Mouse (Mus musculus): ENCODE results near the gene Thbs2. TPM values are rescaled to one million over a fixed set of nuclear protein-coding genes. Genes with fewer than 3 reads are reported as not detected.

Gene Thbs2
- polyA plus RNA-seq, 1 experiment, result 4.4 TPM

DNA sequence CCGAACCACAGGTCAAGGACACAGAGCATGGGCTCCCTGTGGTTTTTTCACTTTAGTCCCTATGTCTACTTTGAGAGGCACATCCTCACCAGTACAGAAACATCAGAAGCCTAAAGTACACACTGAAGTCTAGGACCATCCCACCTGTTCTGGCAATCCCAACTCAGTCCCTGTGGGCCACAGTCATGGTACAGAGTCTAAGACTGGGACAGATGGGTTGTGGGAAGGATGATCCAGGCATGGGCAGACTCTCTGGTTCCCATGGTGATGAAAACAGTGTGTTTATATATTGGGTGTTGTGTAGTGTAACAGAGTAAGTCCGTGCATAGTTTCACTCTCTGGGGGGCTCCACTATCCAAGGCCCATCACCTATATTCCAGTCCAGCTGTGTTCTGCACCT is 11.4 kb upstream of the Thbs2 start:
- peaks cover 3% of the 10 kb centered on the region; the same call in 1 of the 2 replicates for H3K4me1 ChIP-seq (ENCODE audit: control insufficient read depth, insufficient read depth, low read length)
- no peak for TF ChIP-seq POLR2A (IDR thresholded peaks at IDR 0.05; ENCODE audit: borderline replicate concordance, insufficient read depth, low read length)
- H3K4me3 ChIP-seq (replicated peaks; ENCODE audit: insufficient read depth, low read depth, low read length), result no peak overlapping the region
- no peak overlapping the region for H3K27ac ChIP-seq (ENCODE audit: insufficient read depth, low read length)
- H3K27me3 ChIP-seq (ENCODE audit: control insufficient read depth, insufficient read depth, low read length), result no peaks in the 10 kb centered on the region
- 88% methylated on average over 2 of the region's 2 CpGs for WGBS
- DNase-seq, result no peak

DNA sequence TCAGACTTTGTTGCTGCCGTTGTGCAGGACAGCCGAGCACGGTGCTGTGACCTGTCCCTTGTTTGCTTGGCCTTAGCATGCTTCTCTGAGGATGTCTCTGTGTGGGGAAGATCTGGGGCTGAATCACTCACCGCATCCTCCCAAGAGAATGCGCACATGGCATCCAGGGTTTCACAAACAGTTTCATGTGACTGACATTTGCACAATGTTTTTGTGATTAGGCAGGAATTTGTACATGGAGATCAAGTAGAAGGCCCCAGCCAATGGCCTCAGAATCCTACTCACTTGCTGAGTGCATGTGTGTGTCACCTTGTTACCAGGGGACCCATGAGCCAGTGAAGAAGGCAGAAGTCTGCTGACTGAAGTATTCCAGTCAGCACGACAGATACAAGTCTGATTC is 9.7 kb upstream of the Thbs2 start:
- no peak for DNase-seq
- no peak overlapping the region for H3K4me3 ChIP-seq (replicated peaks; ENCODE audit: insufficient read depth, low read depth, low read length)
- H3K4me1 ChIP-seq (ENCODE audit: control insufficient read depth, insufficient read depth, low read length), result peaks cover 3% of the 10 kb centered on the region; the same call in 1 of the 2 replicates
- no peaks in the 10 kb centered on the region for H3K27me3 ChIP-seq (ENCODE audit: control insufficient read depth, insufficient read depth, low read length)
- TF ChIP-seq POLR2A (IDR thresholded peaks at IDR 0.05; ENCODE audit: borderline replicate concordance, insufficient read depth, low read length), result no peak
- TF ChIP-seq CTCF (IDR thresholded peaks at IDR 0.05; ENCODE audit: borderline replicate concordance, insufficient read depth, low read depth, low read length), result no peak
- H3K27ac ChIP-seq (ENCODE audit: insufficient read depth, low read length), result no peak overlapping the region
- 93% methylated on average over 6 of the region's 6 CpGs for WGBS

DNA sequence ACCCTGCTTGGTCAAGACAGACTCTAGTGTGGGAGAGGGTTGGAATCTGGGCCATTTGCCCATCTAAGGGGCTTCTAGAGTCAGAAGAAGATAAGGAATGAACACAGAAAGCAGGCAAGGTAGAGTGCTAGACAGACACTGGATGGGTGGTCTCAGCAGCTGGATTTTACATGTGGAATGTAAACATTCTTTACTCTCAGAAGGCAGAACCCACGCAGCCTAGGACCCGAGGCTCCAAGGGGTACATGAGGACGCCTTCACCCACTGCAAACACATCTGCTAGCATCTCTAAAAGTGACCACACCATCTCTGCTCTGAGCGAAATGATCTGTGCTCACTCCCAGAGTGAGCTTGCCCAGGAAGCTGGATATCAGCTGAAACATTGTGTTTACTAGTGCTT is 9.2 kb upstream of the Thbs2 start:
- peaks cover 3% of the 10 kb centered on the region; the same call in 1 of the 2 replicates for H3K4me1 ChIP-seq (ENCODE audit: control insufficient read depth, insufficient read depth, low read length)
- no peak overlapping the region for H3K4me3 ChIP-seq (replicated peaks; ENCODE audit: insufficient read depth, low read depth, low read length)
- no peak overlapping the region for H3K27ac ChIP-seq (ENCODE audit: insufficient read depth, low read length)
- DNase-seq, result no peak
- WGBS, result 90% methylated on average over 4 of the region's 4 CpGs
- TF ChIP-seq POLR2A (IDR thresholded peaks at IDR 0.05; ENCODE audit: borderline replicate concordance, insufficient read depth, low read length), result no peak
- no peaks in the 10 kb centered on the region for H3K27me3 ChIP-seq (ENCODE audit: control insufficient read depth, insufficient read depth, low read length)

DNA sequence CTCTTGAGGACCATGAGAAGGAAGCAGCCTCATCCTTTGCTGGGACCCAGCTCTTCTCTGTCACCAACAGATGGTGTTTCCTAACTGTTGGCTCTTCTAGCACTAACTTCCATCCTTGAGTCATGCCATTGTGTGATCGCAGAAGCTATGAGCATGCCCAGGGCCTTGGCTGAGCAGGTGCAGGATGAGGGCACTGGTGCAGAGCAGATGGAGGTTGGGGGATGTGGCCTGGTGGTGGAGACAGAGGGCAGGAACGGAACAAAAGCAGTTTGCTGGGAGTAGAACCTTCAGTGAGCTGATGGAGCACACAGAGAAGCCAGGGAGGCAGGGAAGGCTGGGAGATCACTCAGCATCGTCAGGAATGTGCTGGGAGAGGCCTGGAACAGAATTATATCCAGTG is 8.7 kb upstream of the Thbs2 start:
- DNase-seq, result peak in 1 of 2 experiments; percentile 38
- Histone ChIP-seq H3K4me1 (ENCODE audit: control insufficient read depth, insufficient read depth, low read length) (peaks cover 3% of the 10 kb centered on the region; the same call in 1 of the 2 replicates), H3K4me3 (replicated peaks; ENCODE audit: insufficient read depth, low read depth, low read length) (no peak overlapping the region), H3K27me3 (ENCODE audit: control insufficient read depth, insufficient read depth, low read length) (no peaks in the 10 kb centered on the region), H3K27ac (ENCODE audit: insufficient read depth, low read length) (no peak overlapping the region)
- WGBS, result 11% methylated on average over 3 of the region's 3 CpGs
- TF ChIP-seq POLR2A (IDR thresholded peaks at IDR 0.05; ENCODE audit: borderline replicate concordance, insufficient read depth, low read length), result no peak

DNA sequence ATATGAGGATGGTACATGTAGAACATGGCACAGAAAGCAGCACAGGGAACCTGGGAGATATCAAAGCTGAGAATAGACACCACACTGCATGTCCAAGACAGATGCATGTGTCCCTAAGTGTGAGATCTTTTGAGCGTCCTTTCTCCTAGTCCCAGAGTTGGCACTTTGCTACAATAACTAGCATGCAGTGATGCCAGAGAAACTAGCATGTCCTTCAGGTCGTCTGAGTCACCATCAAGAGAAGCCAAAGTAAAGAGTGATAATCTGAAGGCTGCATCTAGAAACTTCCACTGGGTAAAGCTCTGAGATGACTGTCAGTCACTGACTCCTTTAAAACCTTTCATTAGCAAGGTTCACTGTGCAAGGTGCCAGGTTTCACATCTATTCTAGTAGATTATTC is 7.9 kb upstream of the Thbs2 start:
- Histone ChIP-seq H3K27me3 (ENCODE audit: control insufficient read depth, insufficient read depth, low read length) (no peaks in the 10 kb centered on the region), H3K4me1 (ENCODE audit: control insufficient read depth, insufficient read depth, low read length) (peaks cover 3% of the 10 kb centered on the region; the same call in 1 of the 2 replicates), H3K4me3 (replicated peaks; ENCODE audit: insufficient read depth, low read depth, low read length) (no peak overlapping the region), H3K27ac (ENCODE audit: insufficient read depth, low read length) (no peak overlapping the region)
- TF ChIP-seq CTCF (IDR thresholded peaks at IDR 0.05; ENCODE audit: borderline replicate concordance, insufficient read depth, low read depth, low read length) (no peak), POLR2A (IDR thresholded peaks at IDR 0.05; ENCODE audit: borderline replicate concordance, insufficient read depth, low read length) (no peak)
- 76% methylated on average over 2 of the region's 2 CpGs for WGBS
- no peak for DNase-seq

DNA sequence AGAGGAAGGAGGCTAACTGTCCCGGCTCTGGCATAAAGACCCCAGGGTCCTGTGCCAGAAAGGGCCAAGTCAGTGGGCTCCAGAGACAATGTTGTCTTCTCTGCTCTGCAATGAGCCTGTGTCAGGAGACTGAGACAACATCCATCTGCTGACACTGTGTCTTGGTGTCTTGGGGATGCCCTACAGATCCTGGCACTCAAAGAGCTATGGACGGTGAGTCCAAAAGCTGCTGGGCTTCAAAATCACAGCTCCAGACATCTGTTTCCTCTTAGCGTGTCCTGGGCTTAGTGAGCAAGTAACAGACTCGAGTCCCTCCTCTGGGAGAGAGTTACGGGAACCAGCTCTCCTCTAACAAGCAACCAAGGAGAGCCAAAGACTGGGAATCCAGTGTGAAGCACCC is 6.2 kb upstream of the Thbs2 start:
- no peaks in the 10 kb centered on the region for H3K27me3 ChIP-seq (ENCODE audit: control insufficient read depth, insufficient read depth, low read length)
- no peak overlapping the region for H3K4me3 ChIP-seq (replicated peaks; ENCODE audit: insufficient read depth, low read depth, low read length)
- peaks cover 6% of the 10 kb centered on the region for H3K4me1 ChIP-seq (ENCODE audit: control insufficient read depth, insufficient read depth, low read length)
- TF ChIP-seq POLR2A (IDR thresholded peaks at IDR 0.05; ENCODE audit: borderline replicate concordance, insufficient read depth, low read length) (no peak), CTCF (IDR thresholded peaks at IDR 0.05; ENCODE audit: borderline replicate concordance, insufficient read depth, low read depth, low read length) (no peak)
- DNase-seq, result no peak
- WGBS, result 38% methylated on average over 5 of the region's 5 CpGs
- H3K27ac ChIP-seq (ENCODE audit: insufficient read depth, low read length), result no peak overlapping the region

DNA sequence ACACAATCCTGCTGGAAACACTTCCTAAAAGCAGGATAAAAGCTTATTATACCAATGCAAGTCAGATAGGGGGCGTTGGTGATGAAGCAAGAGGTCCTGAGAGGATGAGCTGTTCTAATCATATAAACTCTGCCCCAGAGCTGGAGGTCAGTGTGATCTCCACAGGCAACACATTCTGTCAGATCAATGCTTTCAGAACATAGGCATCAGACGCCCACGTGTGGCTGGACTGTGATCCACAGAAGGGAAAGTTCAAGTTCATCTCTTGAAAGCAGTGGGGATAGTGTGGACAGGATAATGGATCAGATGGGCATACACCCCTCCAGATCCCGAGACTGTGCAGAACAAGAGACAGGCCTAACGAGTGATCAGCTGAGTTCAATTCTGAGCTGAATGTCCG is 4.2 kb upstream of the Thbs2 start:
- Histone ChIP-seq H3K27ac (ENCODE audit: insufficient read depth, low read length) (no peak overlapping the region), H3K27me3 (ENCODE audit: control insufficient read depth, insufficient read depth, low read length) (no peaks in the 10 kb centered on the region), H3K4me1 (ENCODE audit: control insufficient read depth, insufficient read depth, low read length) (peaks cover 6% of the 10 kb centered on the region), H3K4me3 (replicated peaks; ENCODE audit: insufficient read depth, low read depth, low read length) (no peak overlapping the region)
- DNase-seq, result no peak
- no peak for TF ChIP-seq POLR2A (IDR thresholded peaks at IDR 0.05; ENCODE audit: borderline replicate concordance, insufficient read depth, low read length)
- TF ChIP-seq CTCF (IDR thresholded peaks at IDR 0.05; ENCODE audit: borderline replicate concordance, insufficient read depth, low read depth, low read length), result no peak
- WGBS, result 75% methylated on average over 6 of the region's 6 CpGs

DNA sequence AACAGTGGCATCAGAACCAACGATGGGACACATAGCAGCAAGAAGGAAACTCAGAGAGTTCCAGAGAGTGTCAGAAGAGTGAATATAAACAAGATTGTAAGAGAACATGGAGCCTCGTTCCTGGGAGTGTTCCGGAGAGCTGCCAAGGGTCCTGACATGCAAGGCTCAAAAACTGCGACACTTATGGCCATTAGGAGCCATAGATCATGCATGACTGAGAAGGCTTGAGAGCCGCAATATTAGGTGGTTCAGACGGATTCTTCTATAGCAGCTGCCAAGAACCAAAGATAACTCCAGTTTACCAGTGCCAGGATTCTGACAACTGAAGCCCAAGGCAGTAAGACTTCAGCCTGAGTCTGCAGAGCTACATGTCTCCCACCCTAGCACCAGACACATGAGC is 3.1 kb upstream of the Thbs2 start:
- H3K4me1 ChIP-seq (ENCODE audit: control insufficient read depth, insufficient read depth, low read length), result peaks cover 4% of the 10 kb centered on the region; the same call in 1 of the 2 replicates
- TF ChIP-seq POLR2A (IDR thresholded peaks at IDR 0.05; ENCODE audit: borderline replicate concordance, insufficient read depth, low read length), result no peak
- H3K4me3 ChIP-seq (replicated peaks; ENCODE audit: insufficient read depth, low read depth, low read length), result no peak overlapping the region
- H3K27ac ChIP-seq (ENCODE audit: insufficient read depth, low read length), result no peak overlapping the region
- 63% methylated on average over 6 of the region's 6 CpGs for WGBS
- DNase-seq, result no peak
- no peaks in the 10 kb centered on the region for H3K27me3 ChIP-seq (ENCODE audit: control insufficient read depth, insufficient read depth, low read length)

Data from cerebellum, adult 2 months (tissue).